Mouse (Mus musculus): ENCODE data around the gene Calr3.

Calr3 gene

GRCm38 (mm10) chr8:72443338-72443993, at the start of gene Calr3, which contains the start of gene 1700030K09Rik:
Gene Calr3, minus strand, starts transcription at chr8:72443870.
Gene 1700030K09Rik, plus strand, starts transcription at chr8:72443880.
- in situ Hi-C loops (cut with MboI) = no loop called here

GRCm38 (mm10) chr8:72493381-72493780, 49.7 kb upstream of the Calr3 start:
- in situ Hi-C loops (cut with MboI) = no loop called here

GRCm38 (mm10) chr8:72492622-72493081, 49.0 kb upstream of the Calr3 start:
- in situ Hi-C loops (cut with MboI) = no loop called here

GRCm38 (mm10) chr8:72491680-72492621, 48.3 kb upstream of the Calr3 start, which contains the start of gene Slc35e1:
Gene Slc35e1, minus strand, starts transcription at chr8:72492614.
- in situ Hi-C loops (cut with MboI) = no loop called here

GRCm38 (mm10) chr8:72491017-72491416, 47.3 kb upstream of the Calr3 start:
- in situ Hi-C loops (cut with MboI) = no loop called here

- in situ Hi-C loops (cut with MboI) = no loop called here
Observed at GRCm38 (mm10) chr8:72487014-72487413, 43.3 kb upstream of the Calr3 start.

GRCm38 (mm10) chr8:72485456-72486199, 42.0 kb upstream of the Calr3 start:
- in situ Hi-C loops (cut with MboI) = no loop called here

GRCm38 (mm10) chr8:72474826-72475546, 31.3 kb upstream of the Calr3 start, which contains the start of gene Cherp:
Gene Cherp, minus strand, starts transcription at chr8:72475226.
- in situ Hi-C loops (cut with MboI) = no loop called here

GRCm38 (mm10) chr8:72470684-72471083, 27.0 kb upstream of the Calr3 start:
- in situ Hi-C loops (cut with MboI) = no loop called here

- in situ Hi-C loops (cut with MboI) = no loop called here
Observed at GRCm38 (mm10) chr8:72469984-72470383, 26.3 kb upstream of the Calr3 start.

- in situ Hi-C loops (cut with MboI) = no loop called here
Observed at GRCm38 (mm10) chr8:72469243-72469642, 25.6 kb upstream of the Calr3 start.

GRCm38 (mm10) chr8:72464211-72464610, 20.5 kb upstream of the Calr3 start:
- in situ Hi-C loops (cut with MboI) = no loop called here

- in situ Hi-C loops (cut with MboI) = no loop called here
Observed at GRCm38 (mm10) chr8:72459881-72460533, 16.3 kb upstream of the Calr3 start.

- in situ Hi-C loops (cut with MboI) = no loop called here
Observed at GRCm38 (mm10) chr8:72458457-72458856, 14.8 kb upstream of the Calr3 start.

- in situ Hi-C loops (cut with MboI) = no loop called here
Observed at GRCm38 (mm10) chr8:72457806-72458205, 14.1 kb upstream of the Calr3 start.

GRCm38 (mm10) chr8:72455317-72455716, 11.6 kb upstream of the Calr3 start:
- in situ Hi-C loops (cut with MboI) = no loop called here

- in situ Hi-C loops (cut with MboI) = no loop called here
Observed at GRCm38 (mm10) chr8:72453904-72454303, 10.2 kb upstream of the Calr3 start.

- in situ Hi-C loops (cut with MboI) = no loop called here
Observed at GRCm38 (mm10) chr8:72451516-72451915, 7.8 kb upstream of the Calr3 start.

- in situ Hi-C loops (cut with MboI) = no loop called here
Observed at GRCm38 (mm10) chr8:72445071-72445470, 1.4 kb upstream of the Calr3 start.

- in situ Hi-C loops (cut with MboI) = no loop called here
Observed at GRCm38 (mm10) chr8:72443994-72444350, 302 bp upstream of the Calr3 start.
